9 mouse cellular contexts compared by ENCODE assay signal in genomic region chr4:124035192-124035591, GRCm38 (mm10).
DNase-seq lines count a peak whose midpoint lies in the region; ATAC-seq and TF ChIP-seq lines count a peak whose summit lies in the region.
"Had no signal": no experiment of that assay in that cellular context is flagged by ENCODE, and none has a peak within 500 bp of the region (broad histone marks: within the 10 kb centered on the region; RNA-seq: fewer than 3 reads in every experiment).

No protein-coding gene starts in this region.

- 23% methylated on average over 7 of the region's 7 CpGs for WGBS in lung, postnatal 0 days
- 4% methylated on average over 7 of the region's 7 CpGs for WGBS in hindbrain, embryonic 15.5 days

- peak; percentile 14 for DNase-seq in gastrocnemius, postnatal 10 days
- DNase-seq in gastrocnemius, adult 2 months: no peak
- DNase-seq in lung, postnatal 4 days: peak; percentile 6 to 34
- no peak for DNase-seq in lung, postnatal 0 days (ENCODE audit: low spot score)
- DNase-seq in right cerebral cortex, postnatal 14 days: peak; percentile 40
- no peak for DNase-seq in thymus, postnatal 4 days

- no peak for TF ChIP-seq CTCF in gastrocnemius, adult 2 months (IDR thresholded peaks at IDR 0.05)
- no peak for TF ChIP-seq CTCF in lung, postnatal 0 days (IDR thresholded peaks at IDR 0.05)

- no peak overlapping the region for H3K27ac ChIP-seq in gastrocnemius, adult 2 months
- no peak overlapping the region for H3K27ac ChIP-seq in lung, postnatal 0 days (ENCODE audit: low read length)
- peak overlapping the region; percentile 83 for H3K27ac ChIP-seq in hindbrain, embryonic 15.5 days (replicated peaks)
- H3K27ac ChIP-seq: macrophage had no signal

- H3K4me3 ChIP-seq in gastrocnemius, adult 2 months: no peak overlapping the region
- no peak overlapping the region for H3K4me3 ChIP-seq in lung, postnatal 0 days (ENCODE audit: low read depth, low read length)
- H3K4me3 ChIP-seq in hindbrain, embryonic 15.5 days: no peak overlapping the region

- TF ChIP-seq EP300 in lung, postnatal 0 days (IDR thresholded peaks at IDR 0.05): no peak

- no peaks in the 10 kb centered on the region for H3K27me3 ChIP-seq in lung, postnatal 0 days (replicated peaks; ENCODE audit: insufficient read depth, low read length)
- 0 out of 2 replicates have a peak, but pooled peaks cover 2% of the 10 kb centered on the region for H3K27me3 ChIP-seq in hindbrain, embryonic 15.5 days

- H3K9ac ChIP-seq in lung, postnatal 0 days (replicated peaks; ENCODE audit: low read depth): no peak overlapping the region
- no peak overlapping the region for H3K9ac ChIP-seq in hindbrain, embryonic 15.5 days

- no peak overlapping the region for H3K4me2 ChIP-seq in lung, postnatal 0 days (replicated peaks; ENCODE audit: low read depth, low read length)
- peak overlapping the region; percentile 39 for H3K4me2 ChIP-seq in hindbrain, embryonic 15.5 days

- intact Hi-C loops in gastrocnemius, adult 2 months (cut with DNase I): no loop called here

- H3K4me1 ChIP-seq in lung, postnatal 0 days (ENCODE audit: insufficient read depth, low read depth, low read length): no peaks in the 10 kb centered on the region
- H3K4me1 ChIP-seq in hindbrain, embryonic 15.5 days (replicated peaks): peaks cover 33% of the 10 kb centered on the region

- H3K9me3 ChIP-seq in lung, postnatal 0 days (ENCODE audit: low read length): no peaks in the 10 kb centered on the region
- no peaks in the 10 kb centered on the region for H3K9me3 ChIP-seq in hindbrain, embryonic 15.5 days

- no peak for ATAC-seq in lung, postnatal 0 days
- peak; percentile 84 for ATAC-seq in hindbrain, embryonic 15.5 days (ENCODE audit: low FRiP score, low read depth)
- ATAC-seq in megakaryocyte, adult 5-6 weeks (ENCODE audit: poor library complexity, severe bottlenecking): no peak

- H3K36me3 ChIP-seq in lung, postnatal 0 days (ENCODE audit: insufficient read depth, low read length): no peaks in the 10 kb centered on the region
- no peaks in the 10 kb centered on the region for H3K36me3 ChIP-seq in hindbrain, embryonic 15.5 days

Comparison
In these comparisons a context has a peak if more than half of its experiments do, and no peak if none do; other contexts are left out.
1. DNase-seq: peak in gastrocnemius, postnatal 10 days (single experiment), lung, postnatal 4 days (2 of 2) and right cerebral cortex, postnatal 14 days (single experiment); none in gastrocnemius, adult 2 months (single experiment), lung, postnatal 0 days (single experiment) and thymus, postnatal 4 days (single experiment).